Mouse (Mus musculus) myocyte (in vitro differentiated cells): ENCODE results near the gene Akt1. TPM values are rescaled to one million over a fixed set of nuclear protein-coding genes. Genes with fewer than 3 reads are reported as not detected.

Experiments used
- H3K27me3 ChIP-seq: one replicate; pipeline ENCODE4 v1.6.1; 2011; ENCODE audit not compliant: control insufficient read depth, insufficient read depth, insufficient read length
- H3K36me3 ChIP-seq: one replicate; pipeline ENCODE4 v1.6.1; 2011; ENCODE audit not compliant: control insufficient read depth, insufficient read depth
- H3K4me2 ChIP-seq: one replicate; pipeline ENCODE4 v1.6.1; 2011; ENCODE audit warnings: low read depth, control low read depth
- H3K4me3 ChIP-seq: one replicate; pipeline ENCODE4 v1.5.1; 2011; ENCODE audit warnings: mild to moderate bottlenecking, control low read depth, moderate library complexity
- H3K79me2 ChIP-seq: one replicate; pipeline ENCODE4 v1.6.1; 2011; ENCODE audit not compliant: control insufficient read depth, insufficient read depth
- H3ac ChIP-seq: one replicate; pipeline ENCODE4 v1.6.1; 2011; ENCODE audit not compliant: control insufficient read depth, insufficient read length
- CEBPB ChIP-seq: IDR thresholded peaks from 2 replicates; pipeline ENCODE4 v1.6.1; 2011; ENCODE audit warnings: mild to moderate bottlenecking, moderate library complexity; ENCODE audit not compliant: poor library complexity, insufficient read depth, severe bottlenecking
- E2F4 ChIP-seq: IDR thresholded peaks from one replicate; pipeline ENCODE4 v1.6.1; 2011; ENCODE audit warnings: mild to moderate bottlenecking, control low read depth, moderate library complexity; ENCODE audit not compliant: insufficient read depth
- MAX ChIP-seq: IDR thresholded peaks from one replicate; pipeline ENCODE4 v1.6.1; 2011; ENCODE audit warnings: low read depth, mild to moderate bottlenecking, control low read depth
- MYOD1 ChIP-seq, 3 experiments: IDR thresholded peaks; one replicate each; pipeline ENCODE4 v1.6.1; 2011; ENCODE audit warnings: control low read depth in 2 of 3, low read depth in 2 of 3, mild to moderate bottlenecking in 2 of 3, moderate library complexity in 1 of 3; ENCODE audit not compliant: insufficient read length in 2 of 3, control insufficient read depth in 1 of 3
- MYOG ChIP-seq, 3 experiments: IDR thresholded peaks; one replicate each; pipeline ENCODE4 v1.6.1; 2011; ENCODE audit warnings: control low read depth in 2 of 3, low read depth in 2 of 3, mild to moderate bottlenecking in 2 of 3; ENCODE audit not compliant: insufficient read length in 2 of 3, control insufficient read depth in 1 of 3, insufficient read depth in 1 of 3
- POLR2A ChIP-seq: IDR thresholded peaks from one replicate; pipeline ENCODE4 v1.6.1; 2011; ENCODE audit warnings: low read depth, mild to moderate bottlenecking, control low read depth, moderate library complexity; ENCODE audit not compliant: insufficient read length
- POLR2AphosphoS2 ChIP-seq: IDR thresholded peaks from one replicate; pipeline ENCODE4 v1.6.1; 2011; ENCODE audit warnings: low read depth, control low read depth; ENCODE audit not compliant: insufficient read length
- REST ChIP-seq: IDR thresholded peaks from one replicate; pipeline ENCODE4 v1.6.1; 2011; ENCODE audit warnings: mild to moderate bottlenecking, control low read depth, moderate library complexity; ENCODE audit not compliant: insufficient read depth, insufficient read length
- SRF ChIP-seq: IDR thresholded peaks from one replicate; pipeline ENCODE4 v1.6.1; 2011; ENCODE audit warnings: low read depth; ENCODE audit not compliant: control insufficient read depth, insufficient read length
- TCF12 ChIP-seq: IDR thresholded peaks from one replicate; pipeline ENCODE4 v1.6.1; 2011; ENCODE audit warnings: mild to moderate bottlenecking, control low read depth; ENCODE audit not compliant: poor library complexity, insufficient read depth, severe bottlenecking
- TCF3 ChIP-seq: IDR thresholded peaks from one replicate; pipeline ENCODE4 v1.6.1; 2011; ENCODE audit warnings: low read depth, control low read depth; ENCODE audit not compliant: insufficient read length
- USF1 ChIP-seq: IDR thresholded peaks from one replicate; pipeline ENCODE4 v1.6.1; 2011; ENCODE audit warnings: low read depth, mild to moderate bottlenecking, control low read depth, moderate library complexity
- polyA plus RNA-seq: library from polyadenylated mRNA; unstranded; fragments of >200 nt; fragmentation: generic; extraction: Trizol; gene quantifications from one replicate; pipeline ENCODE4 v1.2.1, GENCODE M21; 2012; ENCODE audit warnings: missing spikeins

Gene Akt1
- polyA plus RNA-seq, 1 experiment = 352 TPM

DNA sequence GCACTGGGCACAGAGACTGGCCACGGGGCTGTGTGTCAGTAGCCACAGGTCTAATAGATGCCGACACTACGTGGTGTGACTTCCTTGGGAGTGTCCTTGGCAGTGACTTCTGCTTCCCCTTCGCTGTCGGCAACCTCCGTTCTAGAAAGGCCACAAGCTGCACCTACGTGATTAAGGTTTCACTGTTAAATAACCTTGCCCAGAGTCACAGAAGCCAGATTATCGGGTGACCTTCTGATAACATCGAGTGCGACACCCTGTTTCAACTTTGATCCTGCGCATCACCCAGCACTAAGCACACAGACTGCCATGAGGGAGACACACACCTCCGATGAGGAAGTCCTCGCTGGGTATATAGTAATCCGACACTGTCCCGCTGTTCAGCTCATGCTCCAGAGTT, 13.8 kb upstream of the Akt1 start:
- Histone ChIP-seq H3K4me3 (no peak overlapping the region), H3ac (no peak overlapping the region), H3K27me3 (no peaks in the 10 kb centered on the region), H3K36me3 (no peaks in the 10 kb centered on the region), H3K79me2 (peaks cover 3% of the 10 kb centered on the region), H3K4me2 (peak overlapping the region; percentile 12)
- TF ChIP-seq REST (no peak), TCF3 (no peak), SRF (no peak), POLR2A (no peak), TCF12 (no peak), E2F4 (no peak), MYOG (IDR thresholded peaks at IDR 0.05; ENCODE audit: control insufficient read depth in 1 of 3, insufficient read depth in 1 of 3, insufficient read length in 2 of 3, low read depth in 2 of 3) (no peak), MAX (no peak), USF1 (no peak), CEBPB (no peak), MYOD1 (IDR thresholded peaks at IDR 0.05; ENCODE audit: control insufficient read depth in 1 of 3, insufficient read length in 2 of 3, low read depth in 2 of 3) (no peak), POLR2AphosphoS2 (no peak)

DNA sequence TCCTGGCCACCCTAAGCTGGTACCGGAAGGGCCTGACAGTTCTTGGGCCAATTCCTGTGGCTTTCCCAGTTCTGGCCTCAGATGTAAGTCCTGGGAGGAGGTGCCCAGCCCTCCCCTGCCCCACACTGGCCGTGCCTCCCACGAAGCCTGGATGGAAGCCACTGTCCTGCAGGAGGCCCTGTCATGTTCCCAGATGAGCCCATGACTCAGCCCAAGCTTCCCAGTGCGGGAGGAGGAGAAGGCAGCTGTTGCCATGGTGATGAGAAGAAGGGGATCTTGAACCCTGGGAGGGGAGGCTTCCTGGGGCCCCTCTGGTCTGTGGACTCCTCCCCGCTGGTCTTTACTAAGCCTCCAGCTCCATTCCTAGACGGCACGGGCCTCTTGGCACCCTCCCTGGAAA, 8.7 kb upstream of the Akt1 start:
- no peaks in the 10 kb centered on the region for H3K36me3 ChIP-seq
- H3K4me3 ChIP-seq = no peak overlapping the region
- TF ChIP-seq USF1 (no peak), MYOD1 (IDR thresholded peaks at IDR 0.05; ENCODE audit: control insufficient read depth in 1 of 3, insufficient read length in 2 of 3, low read depth in 2 of 3) (peak in 1 of 3 experiments; percentile 5)

DNA sequence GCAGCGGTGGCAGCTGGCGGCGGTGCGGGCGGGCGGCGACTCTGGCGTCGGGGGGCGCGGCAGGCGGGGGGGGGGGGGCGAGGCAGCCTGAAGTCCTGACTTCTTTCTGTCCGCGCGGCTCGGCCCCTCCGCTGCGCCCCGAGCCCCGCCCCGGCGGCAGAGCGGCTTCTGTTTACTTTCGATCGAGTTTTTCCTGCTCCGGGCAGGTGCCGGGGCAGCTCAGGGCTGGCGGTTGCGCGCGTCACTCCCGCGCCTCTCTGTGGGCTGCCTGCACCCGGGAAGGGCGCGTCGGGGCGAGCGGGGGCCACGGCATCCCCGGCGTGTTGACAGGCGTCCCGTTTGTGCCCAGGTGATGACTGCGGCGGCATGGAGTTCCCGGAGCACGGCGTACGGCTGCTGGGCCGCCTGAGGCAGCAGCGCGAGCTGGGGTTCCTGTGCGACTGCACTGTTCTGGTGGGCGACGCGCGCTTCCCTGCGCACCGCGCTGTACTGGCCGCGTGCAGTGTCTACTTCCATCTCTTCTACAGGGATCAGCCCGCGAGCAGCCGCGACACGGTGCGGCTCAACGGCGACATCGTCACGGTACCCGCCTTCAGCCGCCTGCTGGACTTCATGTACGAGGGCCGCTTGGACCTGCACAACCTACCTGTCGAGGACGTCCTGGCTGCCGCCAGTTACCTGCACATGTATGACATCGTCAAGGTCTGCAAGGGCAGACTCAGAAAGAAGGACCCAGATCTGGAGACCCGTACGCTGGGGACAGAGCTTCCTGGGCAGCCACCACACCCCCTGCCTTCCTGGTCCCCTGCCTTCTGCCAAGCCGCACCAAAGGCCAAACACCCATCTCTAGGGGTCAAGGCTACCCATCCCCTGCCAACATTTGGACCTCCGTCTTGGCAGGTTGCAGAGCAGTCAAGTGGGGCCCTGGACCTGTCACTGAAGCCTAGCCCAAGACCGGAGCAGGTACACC, 4.6 kb upstream of the Akt1 start:
- Histone ChIP-seq H3K27me3 (no peaks in the 10 kb centered on the region), H3K4me3 (peak overlapping the region; percentile 23), H3K79me2 (no peaks in the 10 kb centered on the region), H3K4me2 (peak overlapping the region; percentile 71), H3ac (peak overlapping the region; percentile 54), H3K36me3 (no peaks in the 10 kb centered on the region)
- TF ChIP-seq MYOD1 (IDR thresholded peaks at IDR 0.05; ENCODE audit: control insufficient read depth in 1 of 3, insufficient read length in 2 of 3, low read depth in 2 of 3) = peak in 1 of 3 experiments; percentile 33
- peak; percentile 26 for TF ChIP-seq POLR2A
- no peak for TF ChIP-seq E2F4
- TF ChIP-seq MAX = no peak
- peak in 1 of 3 experiments; percentile 36 for TF ChIP-seq MYOG (IDR thresholded peaks at IDR 0.05; ENCODE audit: control insufficient read depth in 1 of 3, insufficient read depth in 1 of 3, insufficient read length in 2 of 3, low read depth in 2 of 3)

More for the DNA sequence above, 8.7 kb upstream of the Akt1 start:
- Histone ChIP-seq H3K79me2 (no peaks in the 10 kb centered on the region), H3K4me2 (no peak overlapping the region), H3ac (no peak overlapping the region), H3K27me3 (no peaks in the 10 kb centered on the region)

DNA sequence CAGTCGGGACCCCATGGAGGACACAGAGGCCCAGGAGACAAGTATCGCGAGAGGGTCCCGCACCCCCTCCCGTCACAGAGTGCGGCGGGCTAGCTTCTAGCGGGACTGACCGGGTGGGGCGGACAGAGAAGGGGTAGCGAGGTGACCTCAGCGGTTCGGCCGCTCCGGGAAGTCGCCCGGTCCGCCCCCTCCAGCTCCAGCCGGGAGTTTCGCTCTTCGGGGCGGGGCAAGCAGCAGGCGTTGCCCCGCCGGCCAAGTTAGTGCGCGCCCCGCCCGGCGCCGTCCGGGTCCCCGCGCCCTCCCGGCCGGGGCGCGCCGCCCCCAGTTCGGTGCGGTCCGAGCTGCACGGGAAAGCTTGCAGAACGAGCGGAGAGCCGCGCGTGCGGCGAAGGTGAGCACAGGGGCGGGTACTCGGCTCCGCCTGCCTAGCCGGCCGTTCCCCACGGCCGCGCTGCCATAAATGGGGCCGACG, 3.9 kb upstream of the Akt1 start, which contains the start of gene Zbtb42:
Zbtb42 (plus strand) TSS at position 274 of the 472 bp plus-strand sequence.
- TF ChIP-seq CEBPB = no peak
- TF ChIP-seq POLR2A = peak; percentile 59
- no peak for TF ChIP-seq USF1
- no peak for TF ChIP-seq TCF3
- no peak for TF ChIP-seq TCF12
- TF ChIP-seq REST = no peak
- TF ChIP-seq POLR2AphosphoS2 = peak; percentile 62
- TF ChIP-seq MYOD1 (IDR thresholded peaks at IDR 0.05; ENCODE audit: control insufficient read depth in 1 of 3, insufficient read length in 2 of 3, low read depth in 2 of 3) = peak in 1 of 3 experiments; percentile 36
- TF ChIP-seq MAX = no peak
- TF ChIP-seq SRF = peak; percentile 53
- peak in 1 of 3 experiments; percentile 4 for TF ChIP-seq MYOG (IDR thresholded peaks at IDR 0.05; ENCODE audit: control insufficient read depth in 1 of 3, insufficient read depth in 1 of 3, insufficient read length in 2 of 3, low read depth in 2 of 3)
- no peak for TF ChIP-seq E2F4
- Histone ChIP-seq H3K4me3 (peak within 1 kb of the TSS; percentile 23), H3ac (peak within 1 kb of the TSS; percentile 54), H3K4me2 (peak within 1 kb of the TSS; percentile 84), H3K79me2 (no peaks in the 10 kb centered on the region), H3K36me3 (no peaks in the 10 kb centered on the region), H3K27me3 (no peaks in the 10 kb centered on the region)
